Mouse (Mus musculus) testis, adult 2 months (tissue): Measurements from ENCODE around the gene Nedd9.

Experiments
- CTCF ChIP-seq: fragments of 200-500 bp; IDR thresholded peaks from 2 replicates; pipeline ENCODE4 v1.5.1; 2012; ENCODE audit warnings: low read depth, mild to moderate bottlenecking, inconsistent platforms, low read length, moderate library complexity; ENCODE audit not compliant: control insufficient read depth, insufficient read depth, insufficient replicate concordance
- POLR2A ChIP-seq: fragments of 200-500 bp; IDR thresholded peaks from 2 replicates; pipeline ENCODE4 v1.6.1; 2012; ENCODE audit warnings: low read depth, mild to moderate bottlenecking, inconsistent platforms, low read length, moderate library complexity; ENCODE audit not compliant: control insufficient read depth

DNA sequence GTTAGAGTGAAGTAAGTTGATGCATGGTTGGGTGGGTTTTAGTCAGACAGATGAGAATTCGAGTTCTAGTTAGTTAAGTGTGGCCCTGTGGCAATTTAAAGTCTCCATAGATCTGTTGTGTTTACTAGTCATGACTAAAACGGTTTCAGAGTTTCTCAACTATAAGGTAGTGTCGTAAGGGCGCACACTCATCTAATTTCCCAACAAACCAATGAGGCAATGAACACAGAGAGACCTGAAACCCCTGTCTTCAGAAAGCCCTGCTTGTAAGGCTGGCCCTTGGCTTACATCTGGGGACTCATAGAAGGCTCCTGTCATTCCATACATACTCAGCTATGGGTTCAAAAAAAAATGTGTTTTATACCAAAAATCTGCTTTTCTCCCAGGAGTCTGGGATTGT is 13.7 kb downstream of the Nedd9 start:
- TF ChIP-seq POLR2A, result no peak
- no peak for TF ChIP-seq CTCF
